Mouse (Mus musculus): ENCODE data around the gene Gm21876.
"Not testable (repeated sequence)": the region's sequence is repeated elsewhere in the genome, so short reads cannot be mapped to it uniquely, and the experiment has no call there.

The Gm21876 gene

GRCm38 (mm10) chrX:21175553-21175952 lies at the start of gene Gm21876:
Gene Gm21876 (minus strand): TSS chrX:21175653.
- DNase-seq (ENCODE audit: low read depth, low spot score) = no peak

GRCm38 (mm10) chrX:21220422-21220821 lies 45.0 kb upstream of the Gm21876 start:
- no peak for DNase-seq (ENCODE audit: low read depth, low spot score)

- not testable (repeated sequence) for DNase-seq (ENCODE audit: low read depth, low spot score)
Observed at GRCm38 (mm10) chrX:21146675-21147074, 28.8 kb downstream of the Gm21876 start.

Data from retina, postnatal 7 days (tissue).